Mouse (Mus musculus): Measurements from ENCODE around the gene Tifa. TPM values are rescaled to one million over a fixed set of nuclear protein-coding genes. Genes with fewer than 3 reads are reported as not detected.

The Tifa gene
- total RNA-seq, 2 experiments from 2014 or later = 1.4 to 1.5 TPM

GRCm38 (mm10) chr3:127818694-127819663, 29.4 kb downstream of the Tifa start:
- no peak for DNase-seq
- intact Hi-C loops (cut with DNase I; ENCODE audit: low total_unique reads) = no loop called here

DNA sequence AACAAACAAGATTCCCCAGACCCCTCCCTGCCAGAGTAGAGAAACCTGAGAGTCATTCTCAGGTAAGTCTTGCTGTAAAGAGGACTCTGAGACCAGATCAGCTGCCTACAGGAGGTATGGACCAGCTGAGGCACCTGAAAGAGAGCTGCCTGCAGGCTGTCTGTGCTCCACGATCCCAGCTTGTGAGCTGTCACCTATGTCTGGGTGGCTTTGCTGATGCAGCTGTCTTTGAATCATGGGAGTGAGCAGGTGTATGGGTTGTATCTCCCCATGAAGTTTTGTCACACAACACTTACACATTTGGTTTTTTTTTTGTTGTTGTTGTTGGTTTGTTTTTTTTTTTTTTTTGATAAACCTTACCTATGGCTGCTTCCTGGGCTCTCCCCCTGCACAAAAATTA, 30.8 kb downstream of the Tifa start:
- no peak for DNase-seq
- intact Hi-C loops (cut with DNase I; ENCODE audit: low total_unique reads) = no loop called here

DNA sequence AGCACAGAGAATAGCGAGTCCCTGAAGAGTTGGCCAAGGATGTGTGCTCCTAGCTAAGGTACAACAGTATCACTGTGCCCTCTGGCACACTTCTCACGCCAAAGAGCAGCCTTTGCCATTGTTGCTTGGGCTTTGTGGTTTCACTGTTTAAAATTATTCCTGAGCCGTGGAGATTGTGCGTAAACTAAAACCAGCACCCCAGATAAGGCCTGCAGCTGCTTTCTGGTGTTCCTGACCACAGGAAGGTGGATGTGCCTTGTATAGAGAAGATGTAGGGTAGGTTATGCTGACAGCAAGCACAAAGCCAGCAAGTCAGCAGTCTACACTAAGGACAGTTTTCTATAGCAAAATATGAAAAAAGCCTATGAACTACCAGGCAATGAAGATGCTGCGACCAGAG, 31.6 kb downstream of the Tifa start:
- DNase-seq = no peak
- intact Hi-C loops (cut with DNase I; ENCODE audit: low total_unique reads) = no loop called here

GRCm38 (mm10) chr3:127823886-127824863, 34.6 kb downstream of the Tifa start:
- intact Hi-C loops (cut with DNase I; ENCODE audit: low total_unique reads) = no loop called here

DNA sequence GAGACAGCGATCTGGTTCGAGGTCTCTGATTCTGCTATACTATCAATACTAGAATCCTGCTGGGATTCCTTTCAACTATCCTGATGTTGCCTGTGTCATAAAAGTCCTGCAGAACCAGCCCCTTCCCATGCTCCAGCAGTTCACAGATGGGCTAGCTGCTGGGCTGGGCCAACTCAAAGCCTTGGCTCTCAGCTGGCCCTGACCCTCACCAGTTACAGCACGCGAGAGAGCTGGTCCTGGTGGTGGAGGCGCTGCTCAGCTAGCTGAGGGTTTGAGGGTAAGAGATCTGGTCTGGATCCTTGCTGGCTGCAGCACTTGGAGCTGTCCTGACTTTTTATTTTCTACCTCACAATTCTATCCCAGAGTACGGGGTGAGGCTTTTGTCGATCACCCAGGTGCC, 36.9 kb downstream of the Tifa start:
- intact Hi-C loops (cut with DNase I; ENCODE audit: low total_unique reads) = no loop called here

More at GRCm38 (mm10) chr3:127823886-127824863, 34.6 kb downstream of the Tifa start:
- no peak for DNase-seq

GRCm38 (mm10) chr3:127827123-127827522, 37.5 kb downstream of the Tifa start:
- intact Hi-C loops (cut with DNase I; ENCODE audit: low total_unique reads) = no loop called here
- DNase-seq = no peak

More for the DNA sequence above, 36.9 kb downstream of the Tifa start:
- DNase-seq = no peak

DNA sequence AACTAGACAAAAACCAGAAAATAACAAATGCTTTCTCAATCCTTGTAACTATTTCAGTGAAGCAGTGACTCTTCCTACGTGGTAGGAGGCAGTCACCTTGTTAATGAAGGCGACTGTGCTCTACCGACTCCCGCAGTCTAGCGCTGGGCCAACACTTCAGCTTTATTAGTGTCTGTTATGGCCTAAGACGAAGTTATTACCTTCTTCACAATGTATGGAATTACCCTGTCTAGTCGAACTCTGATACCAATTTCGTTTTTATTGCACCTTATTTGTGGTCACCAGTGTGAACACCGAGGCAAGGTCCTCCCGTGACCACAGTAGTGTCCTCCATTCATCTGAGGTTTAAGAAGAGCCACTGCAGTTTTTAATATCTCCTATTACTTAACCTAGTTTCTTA, 40.6 kb downstream of the Tifa start:
- intact Hi-C loops (cut with DNase I; ENCODE audit: low total_unique reads) = no loop called here
- DNase-seq = no peak

GRCm38 (mm10) chr3:127831079-127831478, 41.5 kb downstream of the Tifa start:
- intact Hi-C loops (cut with DNase I; ENCODE audit: low total_unique reads) = no loop called here
- no peak for DNase-seq

DNA sequence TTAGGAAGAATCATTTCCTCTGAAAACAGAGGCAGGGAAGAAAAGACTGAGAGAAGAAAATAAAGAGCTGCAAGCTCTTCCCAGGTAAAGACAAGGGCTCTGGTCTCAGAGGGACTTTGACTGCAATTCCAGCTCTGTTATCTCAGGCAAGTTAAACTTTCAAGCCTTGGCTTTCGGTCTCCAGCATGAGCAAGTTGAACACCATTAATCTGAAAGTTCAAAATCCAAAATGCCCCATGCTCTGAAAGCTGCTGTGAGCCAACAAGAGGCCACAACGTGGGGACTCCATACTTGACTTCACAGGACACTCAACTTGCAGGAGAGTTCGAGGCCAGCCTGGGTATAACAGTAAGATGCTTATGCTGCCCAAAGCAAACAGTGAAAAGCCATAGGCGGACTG, 44.4 kb downstream of the Tifa start:
- DNase-seq = no peak
- intact Hi-C loops (cut with DNase I; ENCODE audit: low total_unique reads) = no loop called here

- intact Hi-C loops (cut with DNase I; ENCODE audit: low total_unique reads) = no loop called here
- no peak for DNase-seq
Measured at GRCm38 (mm10) chr3:127835594-127835993, 46.0 kb downstream of the Tifa start.

DNA sequence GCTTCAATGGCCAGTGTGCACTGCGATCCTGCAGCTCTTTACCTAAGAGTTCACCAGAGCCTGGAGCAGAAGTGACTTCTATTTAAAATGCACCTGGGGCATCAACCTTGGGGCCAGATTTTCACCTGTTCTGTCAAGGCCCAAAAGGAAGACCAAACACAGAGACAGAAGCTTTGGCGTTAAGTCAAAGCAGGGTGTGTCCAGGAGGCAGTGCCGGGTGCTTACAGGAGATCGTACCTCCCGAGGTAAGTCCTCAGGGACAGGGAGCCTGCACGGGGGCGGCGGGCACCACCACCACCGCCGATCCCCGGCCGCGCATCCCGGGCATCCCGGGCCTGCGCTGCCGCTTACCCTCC, 47.2 kb downstream of the Tifa start:
- intact Hi-C loops (cut with DNase I; ENCODE audit: low total_unique reads) = no loop called here
- DNase-seq = no peak

DNA sequence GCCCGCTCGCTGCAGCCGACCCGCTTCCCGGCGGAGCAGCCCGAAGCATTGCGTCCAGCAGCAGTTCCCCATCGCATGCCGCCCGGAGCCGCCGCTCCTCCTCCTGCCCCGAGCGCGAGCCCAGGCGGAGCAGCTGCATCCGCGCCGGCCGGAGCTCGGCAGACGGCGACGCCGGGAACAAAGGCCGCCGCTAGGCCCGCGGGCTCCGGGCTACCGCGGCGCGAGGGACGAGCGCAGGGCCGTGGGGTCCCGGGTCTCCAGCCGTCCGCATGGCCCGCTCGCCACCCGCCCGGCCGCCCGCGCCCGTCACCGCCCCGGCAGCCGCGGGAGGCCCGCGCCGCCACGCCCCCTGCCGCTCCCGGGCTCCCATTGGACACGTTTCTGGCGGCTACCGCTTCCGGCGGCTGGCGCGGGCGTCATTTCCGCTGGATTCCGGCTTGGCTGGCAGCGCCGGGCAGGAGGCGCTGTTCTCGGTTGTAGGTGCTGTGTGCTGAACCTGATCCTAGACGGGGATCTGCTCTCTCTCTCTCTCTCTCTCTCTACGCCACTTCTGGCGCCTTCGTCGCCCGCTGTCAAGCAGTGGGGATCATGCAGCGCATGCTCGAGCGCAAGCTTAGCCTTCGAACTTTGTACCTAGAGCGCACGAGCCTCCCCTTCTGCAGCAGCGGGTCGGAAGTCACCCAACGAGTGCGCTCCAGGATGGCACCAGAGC, 47.7 kb downstream of the Tifa start, which contains the start of gene Ap1ar:
Ap1ar (minus strand) TSS at position 370 of the 712 bp plus-strand sequence.
- peak; percentile 96 for DNase-seq
- intact Hi-C loops (cut with DNase I; ENCODE audit: low total_unique reads) = no loop called here

DNA sequence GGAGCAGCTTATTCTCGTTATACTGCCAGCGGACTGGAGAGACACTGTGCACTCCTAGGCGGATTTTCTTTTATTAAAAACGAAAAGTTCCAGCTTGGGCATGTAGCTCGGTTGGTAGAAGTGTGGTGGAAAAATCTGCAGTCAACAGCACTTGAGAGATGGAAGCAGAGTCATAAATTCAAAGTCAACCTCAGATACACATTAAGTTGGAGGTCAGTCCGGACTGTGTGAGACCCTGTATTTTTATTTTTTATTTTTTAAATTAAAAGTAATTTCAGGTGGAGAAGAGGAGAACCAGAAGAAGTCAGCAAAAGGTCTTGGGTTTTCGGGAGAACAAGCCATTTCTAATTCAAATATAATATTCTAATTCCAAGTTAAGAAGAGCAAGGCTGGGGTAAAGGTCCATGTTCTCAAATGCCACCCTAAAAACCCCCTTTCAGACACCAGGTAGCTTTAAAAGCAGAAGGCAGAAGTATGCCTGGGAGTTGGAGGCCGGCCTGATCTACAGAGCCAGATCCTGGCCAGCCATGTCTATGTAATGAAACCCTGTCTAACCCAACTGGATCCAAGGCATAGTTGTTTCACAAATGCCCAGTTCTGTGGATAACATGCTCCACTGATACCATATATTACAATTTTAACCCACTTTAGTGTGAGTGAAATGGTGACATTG, 48.5 kb downstream of the Tifa start:
- intact Hi-C loops (cut with DNase I; ENCODE audit: low total_unique reads) = no loop called here

GRCm38 (mm10) chr3:127841926-127842325, 52.3 kb downstream of the Tifa start:
- no peak for DNase-seq
- intact Hi-C loops (cut with DNase I; ENCODE audit: low total_unique reads) = no loop called here

More for the DNA sequence above, 48.5 kb downstream of the Tifa start:
- no peak for DNase-seq

DNA sequence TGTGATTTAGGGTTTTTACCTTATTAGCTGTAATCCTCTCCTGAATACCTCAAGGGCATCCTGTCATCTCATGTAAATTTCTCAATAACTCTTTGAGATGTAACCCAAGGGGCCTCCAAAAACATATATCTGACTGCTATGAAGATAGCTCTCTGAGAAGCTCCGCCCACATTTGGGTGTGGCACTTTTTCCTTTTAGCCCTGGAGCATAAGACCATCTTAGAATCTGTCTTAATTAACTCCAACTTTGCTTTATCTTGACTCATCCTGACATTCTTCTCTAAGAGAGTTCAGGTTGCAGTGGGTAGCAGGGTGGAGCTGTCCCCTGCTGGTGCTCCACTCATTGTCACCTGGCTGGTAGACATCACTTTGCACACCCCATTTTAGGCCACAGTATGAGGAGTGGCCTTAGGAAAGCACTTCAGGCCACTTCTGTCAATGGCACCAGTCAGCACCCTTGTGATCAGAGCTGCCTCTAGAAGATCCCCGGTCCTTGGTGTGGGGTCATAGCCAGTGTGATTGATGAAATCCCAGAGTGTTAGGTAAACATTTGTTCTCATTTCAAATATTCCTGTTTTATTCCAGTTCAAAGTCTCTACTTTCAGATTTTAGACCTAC, 53.8 kb downstream of the Tifa start:
- no peak for DNase-seq
- intact Hi-C loops (cut with DNase I; ENCODE audit: low total_unique reads) = no loop called here

GRCm38 (mm10) chr3:127843941-127844327, 54.3 kb downstream of the Tifa start:
- DNase-seq = no peak
- intact Hi-C loops (cut with DNase I; ENCODE audit: low total_unique reads) = no loop called here

GRCm38 (mm10) chr3:127848088-127848808, 58.6 kb downstream of the Tifa start:
- intact Hi-C loops (cut with DNase I; ENCODE audit: low total_unique reads) = no loop called here
- no peak for DNase-seq

DNA sequence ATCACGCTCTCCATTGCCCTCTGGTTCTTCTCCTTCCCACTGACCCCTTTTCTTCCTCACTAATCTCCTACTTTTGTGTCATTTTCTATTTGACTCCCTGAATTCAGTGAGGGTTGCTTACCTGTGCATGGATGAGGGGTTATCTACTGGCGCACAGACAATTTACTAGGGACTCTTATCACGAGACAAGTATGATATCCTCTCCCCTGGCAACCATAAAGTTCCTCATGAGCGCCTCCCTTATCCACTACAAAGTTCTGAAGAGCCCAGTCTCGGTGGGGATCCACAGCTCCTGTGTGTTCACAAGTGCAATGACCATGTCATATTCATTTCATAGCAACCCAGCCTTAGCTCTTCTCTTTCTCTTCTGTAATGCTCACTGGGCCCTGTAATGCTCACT, 60.3 kb downstream of the Tifa start:
- DNase-seq = no peak
- intact Hi-C loops (cut with DNase I; ENCODE audit: low total_unique reads) = no loop called here
